Mouse (Mus musculus): ENCODE results near the gene Pgs1. TPM values are rescaled to one million over a fixed set of nuclear protein-coding genes. Genes with fewer than 3 reads are reported as not detected.
A peak's percentile ranks its signal among the peaks of the same experiment; 100 is the strongest.

The Pgs1 gene
- polyA plus RNA-seq, 1 experiment from 2014 or later: 38.6 TPM

GRCm38 (mm10) chr11:117959741-117960381 is 26.2 kb upstream of the Pgs1 start:
- Histone ChIP-seq H3K27me3 (ENCODE audit: control insufficient read depth, insufficient read depth, low read length) (peaks cover 7% of the 10 kb centered on the region), H3K4me2 (replicated peaks; ENCODE audit: low read depth, low read length) (no peak overlapping the region), H3K27ac (ENCODE audit: low read depth, low read length) (no peak overlapping the region), H3K9me3 (ENCODE audit: control insufficient read depth, low read length) (no peaks in the 10 kb centered on the region), H3K9ac (ENCODE audit: low read depth, low read length) (no peak overlapping the region), H3K4me3 (ENCODE audit: low read depth, low read length) (no peak overlapping the region), H3K4me1 (replicated peaks; ENCODE audit: control insufficient read depth, insufficient read depth, low read length) (peaks cover 14% of the 10 kb centered on the region), H3K36me3 (ENCODE audit: control insufficient read depth, insufficient read depth, low read length) (no peaks in the 10 kb centered on the region)
- no peak for DNase-seq (ENCODE audit: low spot score)
- ATAC-seq (ENCODE audit: low FRiP score): no peak
- 57% methylated on average over 17 of the region's 17 CpGs for WGBS

GRCm38 (mm10) chr11:117960601-117961000 is 25.5 kb upstream of the Pgs1 start:
- Histone ChIP-seq H3K27me3 (ENCODE audit: control insufficient read depth, insufficient read depth, low read length) (peaks cover 11% of the 10 kb centered on the region), H3K4me2 (replicated peaks; ENCODE audit: low read depth, low read length) (no peak overlapping the region), H3K9ac (ENCODE audit: low read depth, low read length) (no peak overlapping the region), H3K27ac (ENCODE audit: low read depth, low read length) (no peak overlapping the region), H3K9me3 (ENCODE audit: control insufficient read depth, low read length) (no peaks in the 10 kb centered on the region), H3K36me3 (ENCODE audit: control insufficient read depth, insufficient read depth, low read length) (no peaks in the 10 kb centered on the region), H3K4me1 (replicated peaks; ENCODE audit: control insufficient read depth, insufficient read depth, low read length) (peaks cover 20% of the 10 kb centered on the region), H3K4me3 (ENCODE audit: low read depth, low read length) (no peak overlapping the region)
- no peak for ATAC-seq (ENCODE audit: low FRiP score)
- DNase-seq (ENCODE audit: low spot score): no peak

- Histone ChIP-seq H3K27ac (ENCODE audit: low read depth, low read length) (no peak overlapping the region; the same call in 1 of the 2 replicates), H3K4me3 (ENCODE audit: low read depth, low read length) (no peak overlapping the region), H3K36me3 (ENCODE audit: control insufficient read depth, insufficient read depth, low read length) (no peaks in the 10 kb centered on the region), H3K9me3 (ENCODE audit: control insufficient read depth, low read length) (no peaks in the 10 kb centered on the region), H3K4me1 (replicated peaks; ENCODE audit: control insufficient read depth, insufficient read depth, low read length) (peaks cover 27% of the 10 kb centered on the region), H3K4me2 (replicated peaks; ENCODE audit: low read depth, low read length) (no peak overlapping the region), H3K9ac (ENCODE audit: low read depth, low read length) (no peak overlapping the region), H3K27me3 (ENCODE audit: control insufficient read depth, insufficient read depth, low read length) (peaks cover 21% of the 10 kb centered on the region)
- DNase-seq (ENCODE audit: low spot score) (peak; percentile 28), ATAC-seq (ENCODE audit: low FRiP score) (no peak)
- WGBS: 30% methylated on average over 10 of the region's 10 CpGs
These were observed 23.6 kb upstream of the Pgs1 start for GRCm38 (mm10) chr11:117962228-117963067.

GRCm38 (mm10) chr11:117963091-117963793 is 22.9 kb upstream of the Pgs1 start:
- Histone ChIP-seq H3K36me3 (ENCODE audit: control insufficient read depth, insufficient read depth, low read length) (no peaks in the 10 kb centered on the region), H3K9me3 (ENCODE audit: control insufficient read depth, low read length) (no peaks in the 10 kb centered on the region), H3K27me3 (ENCODE audit: control insufficient read depth, insufficient read depth, low read length) (peaks cover 23% of the 10 kb centered on the region), H3K9ac (ENCODE audit: low read depth, low read length) (0 out of 2 replicates have a peak overlapping the region, but pooled peaks have one; percentile 20), H3K4me3 (ENCODE audit: low read depth, low read length) (peak overlapping the region; percentile 30), H3K27ac (ENCODE audit: low read depth, low read length) (peak overlapping the region; percentile 49), H3K4me1 (replicated peaks; ENCODE audit: control insufficient read depth, insufficient read depth, low read length) (peaks cover 29% of the 10 kb centered on the region), H3K4me2 (replicated peaks; ENCODE audit: low read depth, low read length) (peak overlapping the region; percentile 71)
- WGBS: 0% methylated on average over 40 of the region's 40 CpGs
- DNase-seq (ENCODE audit: low spot score) (peak; percentile 98), ATAC-seq (ENCODE audit: low FRiP score) (peak; percentile 90)

- peaks cover 29% of the 10 kb centered on the region for H3K4me1 ChIP-seq (replicated peaks; ENCODE audit: control insufficient read depth, insufficient read depth, low read length)
- no peaks in the 10 kb centered on the region for H3K36me3 ChIP-seq (ENCODE audit: control insufficient read depth, insufficient read depth, low read length)
- H3K9ac ChIP-seq (ENCODE audit: low read depth, low read length): 0 out of 2 replicates have a peak overlapping the region, but pooled peaks have one; percentile 20
- peaks cover 23% of the 10 kb centered on the region for H3K27me3 ChIP-seq (ENCODE audit: control insufficient read depth, insufficient read depth, low read length)
- peak overlapping the region; percentile 71 for H3K4me2 ChIP-seq (replicated peaks; ENCODE audit: low read depth, low read length)
- WGBS: under 1% methylated on average over 9 of the region's 9 CpGs
- peak overlapping the region; percentile 2; the same call in 1 of the 2 replicates for H3K27ac ChIP-seq (ENCODE audit: low read depth, low read length)
- peak; percentile 47 for DNase-seq (ENCODE audit: low spot score)
- H3K4me3 ChIP-seq (ENCODE audit: low read depth, low read length): peak overlapping the region; percentile 30
- no peak for ATAC-seq (ENCODE audit: low FRiP score)
- no peaks in the 10 kb centered on the region for H3K9me3 ChIP-seq (ENCODE audit: control insufficient read depth, low read length)
These were observed 22.2 kb upstream of the Pgs1 start for GRCm38 (mm10) chr11:117963872-117964271.

GRCm38 (mm10) chr11:117964294-117964693 is 21.8 kb upstream of the Pgs1 start:
- DNase-seq (ENCODE audit: low spot score) (peak; percentile 27), ATAC-seq (ENCODE audit: low FRiP score) (no peak)
- H3K4me1 ChIP-seq (replicated peaks; ENCODE audit: control insufficient read depth, insufficient read depth, low read length): peaks cover 29% of the 10 kb centered on the region
- H3K4me2 ChIP-seq (replicated peaks; ENCODE audit: low read depth, low read length): peak overlapping the region; percentile 71; the same call in 1 of the 2 replicates
- H3K27ac ChIP-seq (ENCODE audit: low read depth, low read length): peak overlapping the region; percentile 2; the same call in 1 of the 2 replicates
- no peaks in the 10 kb centered on the region for H3K9me3 ChIP-seq (ENCODE audit: control insufficient read depth, low read length)
- peaks cover 23% of the 10 kb centered on the region for H3K27me3 ChIP-seq (ENCODE audit: control insufficient read depth, insufficient read depth, low read length)
- no peaks in the 10 kb centered on the region for H3K36me3 ChIP-seq (ENCODE audit: control insufficient read depth, insufficient read depth, low read length)
- H3K9ac ChIP-seq (ENCODE audit: low read depth, low read length): no peak overlapping the region
- WGBS: 31% methylated on average over 1 of the region's 1 CpGs
- no peak overlapping the region for H3K4me3 ChIP-seq (ENCODE audit: low read depth, low read length)

GRCm38 (mm10) chr11:117965052-117965451 is 21.0 kb upstream of the Pgs1 start:
- Histone ChIP-seq H3K36me3 (ENCODE audit: control insufficient read depth, insufficient read depth, low read length) (no peaks in the 10 kb centered on the region), H3K9ac (ENCODE audit: low read depth, low read length) (no peak overlapping the region), H3K4me2 (replicated peaks; ENCODE audit: low read depth, low read length) (no peak overlapping the region), H3K27ac (ENCODE audit: low read depth, low read length) (no peak overlapping the region), H3K4me1 (replicated peaks; ENCODE audit: control insufficient read depth, insufficient read depth, low read length) (peaks cover 29% of the 10 kb centered on the region), H3K27me3 (ENCODE audit: control insufficient read depth, insufficient read depth, low read length) (peaks cover 22% of the 10 kb centered on the region), H3K9me3 (ENCODE audit: control insufficient read depth, low read length) (no peaks in the 10 kb centered on the region), H3K4me3 (ENCODE audit: low read depth, low read length) (no peak overlapping the region)
- no peak for ATAC-seq (ENCODE audit: low FRiP score)
- DNase-seq (ENCODE audit: low spot score): no peak
- 21% methylated on average over 7 of the region's 7 CpGs for WGBS

- no peak overlapping the region for H3K27ac ChIP-seq (ENCODE audit: low read depth, low read length)
- H3K9me3 ChIP-seq (ENCODE audit: control insufficient read depth, low read length): no peaks in the 10 kb centered on the region
- peaks cover 22% of the 10 kb centered on the region for H3K27me3 ChIP-seq (ENCODE audit: control insufficient read depth, insufficient read depth, low read length)
- H3K4me2 ChIP-seq (replicated peaks; ENCODE audit: low read depth, low read length): no peak overlapping the region
- no peak overlapping the region for H3K9ac ChIP-seq (ENCODE audit: low read depth, low read length)
- DNase-seq (ENCODE audit: low spot score): peak; percentile 29
- peaks cover 29% of the 10 kb centered on the region for H3K4me1 ChIP-seq (replicated peaks; ENCODE audit: control insufficient read depth, insufficient read depth, low read length)
- H3K4me3 ChIP-seq (ENCODE audit: low read depth, low read length): no peak overlapping the region
- H3K36me3 ChIP-seq (ENCODE audit: control insufficient read depth, insufficient read depth, low read length): no peaks in the 10 kb centered on the region
- ATAC-seq (ENCODE audit: low FRiP score): no peak
- 13% methylated on average over 9 of the region's 9 CpGs for WGBS
These were observed 20.5 kb upstream of the Pgs1 start for GRCm38 (mm10) chr11:117965561-117965981.
